Mouse (Mus musculus) 3T3-L1 (cell line): ENCODE results near the gene Ptprcap.
"Not testable (repeated sequence)": the region's sequence is repeated elsewhere in the genome, so short reads cannot be mapped to it uniquely, and the experiment has no call there.

Experiments
- DNase-seq: peaks from one replicate; pipeline ENCODE4 v3.0.0-alpha.2; 2015; ENCODE audit warnings: low read depth, low spot score

Ptprcap gene

DNA sequence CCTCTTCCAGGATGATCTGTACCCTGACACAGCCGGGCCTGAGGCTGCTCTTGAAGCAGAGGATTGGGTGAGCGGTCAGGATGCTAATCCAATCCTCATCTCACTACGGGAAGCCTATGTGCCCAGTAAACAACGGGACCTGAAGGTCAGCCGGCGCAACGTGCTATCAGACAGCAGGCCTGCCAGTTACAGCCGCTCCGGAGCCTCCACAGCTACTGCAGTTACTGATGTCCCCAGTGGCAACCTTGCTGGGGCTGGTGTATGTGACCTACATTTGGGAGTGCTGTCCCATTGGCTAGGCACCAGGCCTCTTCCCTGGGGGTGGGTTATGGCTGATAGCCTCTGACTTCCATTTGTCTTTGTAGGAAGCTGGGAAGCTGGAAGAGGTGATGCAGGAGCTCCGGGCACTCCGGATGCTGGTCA lies at the start of gene Ptprcap:
Gene Ptprcap (plus strand): TSS at position 373 of the 423 bp plus-strand sequence.
- no peak for DNase-seq

DNA sequence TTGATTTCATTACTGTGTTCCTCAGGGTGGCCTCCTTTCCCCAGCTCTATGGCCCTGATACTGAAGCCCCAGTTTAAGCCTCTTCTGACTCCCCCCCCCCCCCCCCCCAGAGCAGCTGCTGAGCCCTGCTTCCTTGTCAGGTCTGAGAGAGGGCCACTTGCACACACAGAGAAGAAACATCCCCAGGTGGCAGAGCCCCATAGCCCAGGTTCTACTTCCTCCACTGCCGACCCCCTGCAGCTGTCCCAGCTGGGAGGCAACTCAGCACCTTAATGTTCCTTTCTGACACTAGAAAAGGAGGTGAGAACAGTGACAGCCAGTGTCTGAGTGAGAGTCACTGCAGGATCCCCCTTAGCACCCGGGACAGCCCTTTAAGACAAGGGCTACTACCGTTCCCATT lies 49.6 kb upstream of the Ptprcap start:
- DNase-seq, result no peak

DNA sequence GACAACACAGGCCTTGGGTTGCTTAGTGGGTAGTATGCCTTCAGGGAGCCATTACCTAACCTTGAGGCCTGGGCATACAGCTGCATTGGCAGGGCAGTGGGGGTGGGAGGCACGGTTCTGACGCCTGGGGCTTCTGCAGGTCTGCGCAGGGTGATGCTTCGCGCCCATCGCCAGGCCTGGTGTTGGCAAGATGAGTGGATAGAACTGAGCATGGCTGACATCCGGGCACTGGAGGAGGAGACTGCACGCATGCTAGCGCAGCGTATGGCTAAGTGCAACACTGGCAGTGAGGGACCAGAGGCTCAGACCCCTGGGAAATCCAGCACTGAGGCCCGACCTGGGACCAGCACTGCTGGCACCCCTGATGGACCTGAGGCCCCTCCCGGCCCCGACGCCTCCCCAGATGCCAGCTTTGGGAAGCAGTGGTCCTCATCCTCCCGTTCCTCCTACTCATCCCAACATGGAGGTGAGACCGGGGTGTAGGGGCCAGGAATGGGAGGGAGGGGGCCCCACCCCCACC lies 48.7 kb upstream of the Ptprcap start:
- DNase-seq, result no peak

GRCm38 (mm10) chr19:4106654-4107053 lies 46.8 kb upstream of the Ptprcap start:
- no peak for DNase-seq

DNA sequence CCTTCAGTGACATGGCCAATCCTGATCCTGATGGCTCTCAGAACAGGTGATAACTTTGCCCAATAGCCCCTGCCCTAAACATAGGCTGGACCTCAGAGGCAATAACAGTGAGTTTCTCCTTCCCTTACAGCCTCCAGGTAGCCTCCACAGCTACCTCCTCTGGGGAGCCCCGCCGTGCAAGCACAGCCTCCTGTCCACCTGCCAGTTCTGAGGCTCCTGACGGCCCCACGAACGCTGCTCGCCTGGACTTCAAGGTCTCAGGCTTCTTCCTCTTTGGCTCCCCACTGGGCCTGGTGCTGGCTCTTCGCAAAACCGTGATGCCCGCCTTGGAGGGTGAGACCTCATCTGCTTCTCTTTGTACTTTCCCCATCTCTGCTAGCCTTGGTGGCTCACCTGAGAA lies 44.9 kb upstream of the Ptprcap start:
- DNase-seq, result no peak

DNA sequence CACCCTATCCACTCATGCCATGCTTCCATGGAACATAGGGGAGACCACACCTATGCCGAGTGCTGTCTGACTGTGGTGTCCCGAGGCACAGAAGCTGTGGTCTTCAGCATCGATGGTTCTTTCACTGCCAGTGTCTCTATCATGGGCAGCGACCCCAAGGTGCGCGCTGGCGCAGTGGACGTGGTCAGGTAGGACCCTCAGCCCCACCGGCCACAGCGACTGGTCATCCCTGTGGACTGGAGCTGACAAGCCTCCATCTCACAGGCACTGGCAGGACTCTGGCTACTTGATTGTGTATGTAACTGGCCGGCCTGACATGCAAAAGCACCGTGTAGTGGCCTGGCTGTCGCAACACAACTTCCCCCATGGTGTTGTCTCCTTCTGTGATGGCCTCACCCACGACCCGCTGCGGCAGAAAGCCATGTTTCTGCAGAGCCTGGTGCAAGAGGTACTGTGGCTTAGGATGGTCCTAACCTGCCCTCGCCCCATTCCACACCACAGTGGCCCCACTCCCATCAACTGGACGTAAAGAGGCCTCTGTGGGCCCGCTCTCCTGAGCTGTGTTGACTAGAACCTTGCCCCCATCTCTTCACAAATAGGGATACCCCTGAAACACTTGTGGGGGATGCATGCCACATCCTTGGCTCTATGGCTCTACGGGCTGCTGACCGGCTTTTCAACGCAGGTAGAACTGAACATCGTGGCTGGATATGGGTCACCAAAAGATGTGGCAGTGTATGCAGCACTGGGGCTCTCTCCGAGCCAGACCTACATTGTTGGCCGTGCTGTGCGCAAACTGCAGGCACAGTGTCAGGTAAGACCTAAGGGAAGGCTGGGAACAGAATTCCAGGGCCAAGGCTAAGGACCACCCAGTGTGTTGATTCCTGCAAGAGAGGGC lies 41.1 kb upstream of the Ptprcap start:
- no peak for DNase-seq

GRCm38 (mm10) chr19:4113186-4113805 lies 40.1 kb upstream of the Ptprcap start:
- DNase-seq, result peak; percentile 99

DNA sequence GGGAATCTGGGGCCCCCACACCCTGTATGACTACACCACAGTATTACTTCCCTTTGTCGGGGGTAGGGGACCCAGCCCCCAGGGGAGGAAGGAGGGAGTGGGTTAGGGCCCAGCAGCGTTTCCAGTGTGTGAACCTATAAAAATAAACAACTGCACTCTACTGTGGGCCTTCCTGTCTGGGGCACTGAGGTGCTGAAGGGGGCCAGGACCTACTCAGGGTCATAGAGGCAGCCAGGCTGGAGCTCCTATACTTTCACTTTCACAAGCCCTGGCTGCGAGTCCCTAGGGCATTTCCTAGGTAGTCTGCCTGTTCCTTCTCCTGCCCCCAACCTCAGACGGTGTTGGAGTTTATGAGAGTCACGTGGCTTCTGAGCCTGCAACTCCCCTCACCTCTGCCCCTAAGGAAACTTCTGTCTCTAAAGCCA lies 39.6 kb upstream of the Ptprcap start:
- DNase-seq, result peak; percentile 81

DNA sequence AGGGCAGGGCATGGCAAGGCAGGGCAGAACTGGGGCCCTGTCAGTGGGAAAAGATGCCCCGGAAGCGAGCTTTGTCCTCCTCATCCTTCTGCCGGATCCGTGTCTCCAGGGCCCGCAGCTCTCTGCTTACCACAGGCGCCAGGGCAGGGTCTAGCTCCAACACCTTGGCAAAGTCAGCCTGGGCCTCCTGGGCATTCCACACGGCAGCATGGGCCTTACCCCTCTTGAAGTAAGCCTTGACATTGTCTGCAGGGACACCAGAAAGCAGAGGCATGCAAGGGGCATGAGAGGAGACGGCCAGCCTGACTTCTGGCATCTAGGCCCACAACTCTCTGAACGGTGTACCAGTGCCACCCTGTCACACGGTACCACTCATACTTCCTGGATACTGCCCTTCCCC lies 38.9 kb upstream of the Ptprcap start:
- DNase-seq, result no peak

DNA sequence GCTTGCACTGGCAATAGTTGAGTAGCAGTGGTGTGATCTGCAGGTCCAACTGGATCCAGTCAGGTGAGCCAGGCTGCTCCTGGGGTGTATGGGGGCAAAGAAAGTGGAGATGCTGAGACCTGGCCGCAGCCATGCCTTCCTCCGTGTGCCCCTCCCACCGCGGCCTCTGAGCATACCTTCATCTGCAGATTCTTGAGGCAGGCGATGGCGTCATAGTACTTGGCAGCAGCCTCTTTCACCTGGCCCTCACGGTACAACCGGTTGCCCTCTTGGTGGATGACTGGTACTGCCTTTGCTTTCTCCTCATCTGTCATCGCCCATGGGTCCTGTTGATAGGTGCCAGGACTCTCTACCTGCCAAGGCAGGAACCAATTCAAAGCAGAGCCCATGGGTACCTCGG lies 38.3 kb upstream of the Ptprcap start:
- no peak for DNase-seq

GRCm38 (mm10) chr19:4115816-4116215 lies 37.6 kb upstream of the Ptprcap start:
- no peak for DNase-seq

DNA sequence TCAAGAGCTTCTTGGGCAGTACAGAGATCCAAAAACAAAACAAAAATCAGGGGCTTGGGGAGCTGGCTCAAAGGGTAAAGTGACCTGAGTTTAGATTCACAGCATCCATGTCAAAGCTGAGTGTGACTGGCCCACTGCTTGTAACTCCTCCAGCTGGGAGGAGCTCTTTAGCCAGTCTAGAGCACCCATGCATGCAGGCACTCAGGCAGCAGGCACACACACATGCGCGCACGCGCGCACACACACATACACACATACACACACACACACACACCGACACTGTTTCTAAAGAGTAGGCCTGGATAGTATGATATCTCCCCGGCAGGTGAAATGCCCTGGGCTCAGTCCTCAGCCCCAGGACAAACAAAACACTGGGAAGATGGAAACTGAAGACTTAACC lies 36.4 kb upstream of the Ptprcap start:
- no peak for DNase-seq

DNA sequence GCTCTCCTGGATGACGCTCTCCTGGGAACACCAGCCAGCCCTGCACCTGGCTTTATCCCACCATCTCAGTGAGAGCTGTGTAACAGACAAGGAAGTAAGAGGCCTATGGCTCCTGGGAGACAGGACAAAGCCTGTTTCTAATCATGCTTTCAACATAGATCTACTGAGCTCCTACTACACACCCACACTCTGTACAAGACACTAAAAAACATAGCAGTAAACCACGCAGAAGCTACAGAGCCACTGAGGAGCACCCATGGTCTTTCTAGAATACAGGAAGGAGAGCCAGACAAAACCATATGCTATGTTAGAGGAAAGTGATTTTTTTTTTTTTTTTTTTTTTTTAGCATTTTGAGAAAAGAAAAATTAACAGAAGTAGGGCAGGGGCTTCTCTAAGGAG lies 35.1 kb upstream of the Ptprcap start:
- no peak for DNase-seq

GRCm38 (mm10) chr19:4119716-4120487 lies 33.5 kb upstream of the Ptprcap start:
- DNase-seq, result no peak

DNA sequence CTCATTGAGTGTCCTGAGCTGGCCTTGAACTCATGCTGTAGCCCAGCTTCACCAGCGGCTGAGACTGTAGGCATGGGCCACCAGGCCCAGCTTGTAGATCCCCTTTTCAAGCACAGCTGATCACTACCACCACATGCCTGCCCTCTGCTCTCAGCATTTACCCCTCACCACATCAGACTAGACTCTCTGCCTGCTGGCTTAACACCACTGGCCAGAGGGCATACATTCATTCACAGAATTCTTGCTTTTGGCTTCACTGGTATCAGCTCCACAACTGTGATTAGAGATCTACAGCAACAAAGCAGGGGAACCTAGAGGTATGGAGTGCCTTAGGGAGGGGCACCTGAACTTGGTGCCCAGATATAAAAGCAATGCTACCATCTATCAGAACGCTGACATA lies 32.9 kb upstream of the Ptprcap start:
- no peak for DNase-seq

DNA sequence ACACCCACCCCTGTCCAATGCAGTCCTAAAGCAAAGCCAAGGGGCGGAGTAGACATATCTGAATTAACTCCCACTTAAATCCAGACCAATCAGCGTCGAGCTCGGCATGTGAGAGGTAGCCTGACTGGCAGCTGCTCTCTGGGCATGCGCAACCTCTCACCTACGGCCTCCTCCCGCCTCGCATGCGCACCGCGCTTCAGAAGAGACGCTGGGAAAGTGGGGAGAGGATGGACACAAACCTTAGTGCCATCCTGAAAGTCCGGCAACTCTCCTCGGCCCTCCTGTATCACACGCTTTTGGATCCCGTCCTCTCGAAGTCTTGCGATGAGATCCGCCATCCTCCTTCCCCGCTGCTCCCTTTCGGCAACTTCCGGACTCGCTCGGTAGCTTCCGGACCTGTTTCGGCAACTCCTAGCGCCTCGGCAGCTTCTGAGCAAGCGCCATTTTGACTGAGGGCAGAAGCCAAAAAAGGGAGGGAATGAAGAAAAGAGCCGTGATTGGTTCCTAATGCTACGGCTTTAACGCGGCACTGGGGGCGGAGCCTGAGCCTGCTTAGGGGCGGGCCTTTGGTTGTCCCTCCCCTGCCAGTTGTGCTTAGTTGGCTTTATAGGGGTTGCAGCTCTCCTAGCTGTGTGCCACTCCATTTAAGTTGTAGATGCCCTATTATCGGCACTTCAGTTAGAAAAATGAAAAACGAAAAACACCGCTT lies 32.2 kb upstream of the Ptprcap start:
- DNase-seq, result peak; percentile 100

GRCm38 (mm10) chr19:4121896-4122295 lies 31.5 kb upstream of the Ptprcap start:
- DNase-seq, result not testable (repeated sequence)

DNA sequence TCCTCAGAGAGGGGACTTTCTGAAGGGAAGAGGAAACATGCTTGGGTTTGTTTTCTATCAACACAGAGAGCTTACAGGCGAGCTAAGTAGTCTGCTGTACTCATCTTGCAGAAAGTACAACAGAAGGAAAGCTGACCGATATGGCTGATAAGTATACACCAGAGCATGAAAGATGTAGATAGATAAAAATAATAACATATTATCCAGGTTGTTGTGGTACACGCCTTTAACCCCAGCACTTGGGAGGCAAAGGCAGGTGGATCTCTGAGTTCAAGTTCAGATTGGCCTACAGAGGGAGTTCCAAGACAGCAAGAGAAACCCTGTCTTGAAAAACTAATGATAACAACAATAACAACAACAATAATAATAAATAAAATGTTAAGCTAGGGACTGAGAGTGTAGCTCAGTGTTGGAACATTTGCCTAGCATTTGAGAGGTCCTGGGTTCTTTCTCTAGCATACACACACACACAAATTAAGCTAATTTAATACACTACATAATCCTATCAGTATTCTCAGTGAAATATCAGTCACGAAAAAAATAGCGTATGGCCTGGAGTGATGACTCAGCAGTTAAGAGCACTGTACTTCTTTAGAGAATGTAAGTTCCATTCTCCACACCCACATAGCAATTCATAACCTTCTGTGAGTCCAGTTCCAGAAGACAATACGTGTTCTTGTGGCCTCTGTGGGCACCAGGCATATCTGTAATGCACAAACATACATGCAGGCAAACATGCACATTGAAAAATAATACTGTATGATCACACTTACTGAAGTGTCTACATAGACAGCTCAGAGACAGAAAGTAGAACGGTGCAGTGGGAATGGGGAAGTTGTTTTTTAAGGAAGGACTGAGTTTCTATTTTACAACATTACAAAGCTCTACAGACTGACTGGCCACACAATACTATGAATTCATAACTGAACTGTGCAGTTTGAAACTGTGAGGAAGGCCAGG lies 30.7 kb upstream of the Ptprcap start:
- DNase-seq, result peak; percentile 45

DNA sequence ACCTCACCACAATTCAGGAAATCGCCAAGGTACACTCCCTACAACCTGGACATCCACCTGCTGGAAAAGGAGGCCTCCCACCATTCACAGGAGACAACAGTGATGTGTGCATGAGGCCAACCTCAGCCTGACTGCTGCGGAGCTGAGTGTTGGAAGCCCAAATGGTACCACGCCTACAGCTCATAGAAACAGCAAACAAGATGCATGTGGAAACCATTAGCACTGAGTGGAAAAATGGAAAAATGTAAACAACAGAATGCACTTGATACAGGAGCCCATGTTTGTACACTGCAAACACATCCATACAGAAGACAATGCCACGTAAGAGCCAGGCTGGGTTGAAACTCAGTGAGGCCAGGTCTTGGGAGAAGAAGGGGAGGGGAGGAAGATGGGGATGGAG lies 29.0 kb upstream of the Ptprcap start:
- no peak for DNase-seq

- peak; percentile 51 for DNase-seq
Measured at GRCm38 (mm10) chr19:4125268-4125667, 28.1 kb upstream of the Ptprcap start.
